Mouse (Mus musculus) right cerebral cortex, postnatal 25 days (tissue): ENCODE data around the gene 1700001C19Rik.

Experiments
- DNase-seq: peaks from one replicate; pipeline ENCODE4 v3.0.0; 2022

The 1700001C19Rik gene

GRCm38 (mm10) chr17:47368401-47369086 is 68.6 kb downstream of the 1700001C19Rik start, which contains the start of gene Mrps10:
Gene Mrps10, plus strand, starts transcription at chr17:47368887.
- peak; percentile 87 for DNase-seq
